Mouse (Mus musculus) stomach, embryonic 16.5 days (tissue): Measurements from ENCODE around the gene Dagla. TPM values are rescaled to one million over a fixed set of nuclear protein-coding genes. Genes with fewer than 3 reads are reported as not detected.

Source experiments
- ATAC-seq: fragments of 200-750 bp; cut with Nextera tagmentation; 2 replicates; pipeline ENCODE4 v1.8.0; 2017; ENCODE audit warnings: moderate number of reproducible peaks, moderate TSS enrichment; ENCODE audit not compliant: insufficient read depth, low FRiP score
- H3K27ac ChIP-seq: fragments of 300-500 bp; sonication (generic); 2 replicates; pipeline ENCODE4 v1.5.1; 2014; ENCODE audit warnings: low read length
- H3K27me3 ChIP-seq: fragments of 300-500 bp; sonication (generic); 2 replicates; pipeline ENCODE4 v1.6.1; 2014; ENCODE audit warnings: low read length, control low read depth, mixed read lengths; ENCODE audit not compliant: control insufficient read depth, insufficient read depth
- H3K36me3 ChIP-seq: fragments of 300-500 bp; sonication (generic); 2 replicates; pipeline ENCODE4 v1.6.1; 2014; ENCODE audit warnings: low read length; ENCODE audit not compliant: control insufficient read depth, insufficient read depth
- H3K4me1 ChIP-seq: fragments of 300-500 bp; sonication (generic); 2 replicates; pipeline ENCODE4 v1.6.1; 2014; ENCODE audit warnings: low read length, control low read depth, mixed read lengths; ENCODE audit not compliant: control insufficient read depth, insufficient read depth
- H3K4me2 ChIP-seq: fragments of 300-500 bp; sonication (generic); 2 replicates; pipeline ENCODE4 v1.6.1; 2014; ENCODE audit warnings: low read depth, low read length, mixed read lengths
- H3K4me3 ChIP-seq: fragments of 300-500 bp; sonication (generic); replicated peaks from 2 replicates; pipeline ENCODE4 v1.5.1; 2014; ENCODE audit warnings: mild to moderate bottlenecking, low read length
- H3K9ac ChIP-seq: fragments of 300-500 bp; sonication (generic); 2 replicates; pipeline ENCODE4 v1.6.1; 2014; ENCODE audit warnings: low read length
- H3K9me3 ChIP-seq: fragments of 300-500 bp; sonication (generic); replicated peaks from 2 replicates; pipeline ENCODE4 v1.6.1; 2016; ENCODE audit warnings: low read length, control low read depth; ENCODE audit not compliant: control insufficient read depth
- WGBS: fragments of 180-500 bp; shearing (Covaris S2); extraction: QIAGEN DNeasy Blood & Tissue Kit; methylation state at CpG from one replicate; pipeline ENCODE4 v1.1.7; 2014; 5-methylcytosine and 5-hydroxymethylcytosine counted together
- polyA plus RNA-seq: library from polyadenylated mRNA; unstranded; fragments of >200 nt; fragmentation: Nextera tagmentation; extraction: Ambion mirVana; gene quantifications from 2 replicates; pipeline ENCODE4 v1.2.1, GENCODE M21; 2015

The Dagla gene
- polyA plus RNA-seq, 1 experiment from 2014 or later, result 2.9 TPM

- 32% methylated on average over 4 of the region's 4 CpGs for WGBS
Observed at GRCm38 (mm10) chr19:10225767-10226166, 78.9 kb downstream of the Dagla start.

GRCm38 (mm10) chr19:10224637-10225453 is 79.8 kb downstream of the Dagla start:
- peak; percentile 70 for ATAC-seq
- peak overlapping the region; percentile 68 for H3K9ac ChIP-seq
- H3K27ac ChIP-seq, result peak overlapping the region; percentile 87
- no peaks in the 10 kb centered on the region for H3K36me3 ChIP-seq
- no peaks in the 10 kb centered on the region for H3K27me3 ChIP-seq
- H3K4me1 ChIP-seq, result peaks cover 29% of the 10 kb centered on the region
- 15% methylated on average over 26 of the region's 26 CpGs for WGBS
- peak overlapping the region; percentile 37 for H3K4me3 ChIP-seq
- H3K4me2 ChIP-seq, result peak overlapping the region; percentile 49
- no peaks in the 10 kb centered on the region for H3K9me3 ChIP-seq

More at GRCm38 (mm10) chr19:10225767-10226166, 78.9 kb downstream of the Dagla start:
- Histone ChIP-seq H3K27ac (peak overlapping the region; percentile 87), H3K9me3 (no peaks in the 10 kb centered on the region), H3K27me3 (no peaks in the 10 kb centered on the region), H3K9ac (peak overlapping the region; percentile 68; the same call in 1 of the 2 replicates), H3K36me3 (no peaks in the 10 kb centered on the region), H3K4me1 (peaks cover 30% of the 10 kb centered on the region), H3K4me3 (no peak overlapping the region), H3K4me2 (peak overlapping the region; percentile 49)
- ATAC-seq, result no peak; the same call in 1 of the 2 replicates

DNA sequence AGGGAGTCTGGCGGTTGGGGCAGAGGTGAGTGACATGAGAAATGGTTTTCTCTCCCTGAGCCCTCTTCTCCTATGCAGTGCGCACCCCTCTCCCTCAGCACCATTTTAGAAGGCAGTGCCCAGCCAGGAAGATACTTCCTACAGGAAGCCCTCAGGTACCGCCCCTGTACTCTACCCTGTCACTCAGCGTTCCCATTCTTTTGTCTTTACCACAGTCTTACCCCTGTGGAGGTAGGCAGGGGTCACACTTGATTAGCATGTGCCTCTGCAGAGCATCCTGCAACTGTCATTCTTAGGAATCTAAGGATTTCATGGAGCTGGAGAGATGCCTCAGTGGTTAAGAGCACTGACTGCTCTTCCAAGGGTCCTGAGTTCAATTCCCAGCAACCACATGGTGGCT is 81.1 kb downstream of the Dagla start:
- no peaks in the 10 kb centered on the region for H3K9me3 ChIP-seq
- no peaks in the 10 kb centered on the region for H3K27me3 ChIP-seq
- no peak overlapping the region for H3K4me3 ChIP-seq
- H3K27ac ChIP-seq, result no peak overlapping the region
- no peak for ATAC-seq
- H3K9ac ChIP-seq, result no peak overlapping the region
- peaks cover 29% of the 10 kb centered on the region for H3K4me1 ChIP-seq
- WGBS, result 77% methylated on average over 4 of the region's 4 CpGs
- no peaks in the 10 kb centered on the region for H3K36me3 ChIP-seq
- H3K4me2 ChIP-seq, result no peak overlapping the region

DNA sequence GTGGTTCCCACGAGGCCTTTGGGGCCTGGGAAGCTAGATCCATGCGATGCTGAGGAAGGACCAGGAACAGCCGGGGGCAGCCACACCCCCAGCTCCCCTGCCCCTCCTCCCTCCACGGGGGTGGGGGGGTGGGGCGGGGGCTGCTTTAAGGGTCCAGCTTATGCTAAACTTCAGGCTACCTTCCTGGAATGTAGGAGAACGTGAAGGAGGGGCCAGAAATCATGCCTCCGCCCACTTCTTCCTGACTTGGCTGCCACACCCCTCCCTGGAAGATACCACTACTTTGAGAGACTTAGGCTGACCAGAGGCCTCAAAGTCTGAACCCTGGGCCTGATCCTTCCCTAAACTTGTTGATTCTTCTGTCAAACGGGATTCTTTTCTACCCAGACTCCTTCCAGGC is 82.0 kb downstream of the Dagla start:
- no peak; the same call in 1 of the 2 replicates for ATAC-seq

DNA sequence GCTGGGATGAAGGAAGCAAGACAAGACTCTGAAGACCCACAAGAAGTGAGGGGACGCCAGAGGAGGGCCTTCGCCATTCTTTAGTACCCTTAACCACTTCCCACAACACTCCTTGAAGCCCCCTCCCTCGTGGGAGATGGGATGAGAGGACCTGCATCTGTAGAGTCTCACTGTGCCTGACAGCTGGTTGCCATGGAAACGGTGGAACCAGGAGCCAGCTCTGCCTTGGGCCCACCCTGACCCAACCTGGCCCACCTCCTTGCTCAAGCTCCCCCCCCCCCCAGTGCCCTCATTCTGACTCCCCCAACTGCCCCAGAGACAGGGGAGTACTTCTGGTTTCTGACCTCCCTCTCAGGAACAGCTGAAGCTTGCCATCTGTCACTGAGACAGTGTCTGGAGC is 83.1 kb downstream of the Dagla start:
- H3K27me3 ChIP-seq, result no peaks in the 10 kb centered on the region
- H3K4me1 ChIP-seq, result peaks cover 29% of the 10 kb centered on the region
- 39% methylated on average over 4 of the region's 4 CpGs for WGBS
- H3K36me3 ChIP-seq, result no peaks in the 10 kb centered on the region
- H3K9ac ChIP-seq, result no peak overlapping the region
- no peak overlapping the region for H3K27ac ChIP-seq
- no peak overlapping the region for H3K4me3 ChIP-seq
- no peak for ATAC-seq
- H3K4me2 ChIP-seq, result no peak overlapping the region
- H3K9me3 ChIP-seq, result no peaks in the 10 kb centered on the region

More for the DNA sequence above, 82.0 kb downstream of the Dagla start:
- Histone ChIP-seq H3K9me3 (no peaks in the 10 kb centered on the region), H3K4me1 (peaks cover 29% of the 10 kb centered on the region), H3K36me3 (no peaks in the 10 kb centered on the region), H3K4me3 (no peak overlapping the region), H3K4me2 (no peak overlapping the region), H3K9ac (peak overlapping the region; percentile 35; the same call in 1 of the 2 replicates), H3K27me3 (no peaks in the 10 kb centered on the region), H3K27ac (peak overlapping the region; percentile 27; the same call in 1 of the 2 replicates)
- WGBS, result 25% methylated on average over 8 of the region's 8 CpGs

DNA sequence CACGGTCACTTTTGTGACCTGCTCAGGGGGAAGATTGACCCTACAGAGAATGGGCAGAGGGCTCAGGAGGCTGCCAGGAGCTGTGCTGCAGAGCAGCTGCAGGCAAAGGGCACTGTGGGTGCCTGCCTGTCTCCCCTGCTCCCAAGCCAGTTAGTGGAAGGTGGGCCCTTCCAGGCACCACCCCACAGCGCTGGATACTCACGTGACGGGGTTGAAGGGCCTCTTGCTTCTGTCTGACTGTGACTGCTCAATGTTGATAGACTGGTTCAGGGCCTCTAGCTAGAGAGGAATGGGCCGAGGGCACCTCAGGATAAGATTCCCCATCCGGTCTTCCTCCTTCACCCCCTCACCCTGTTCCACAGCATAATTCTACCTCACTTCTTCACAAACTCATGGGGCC is 85.1 kb downstream of the Dagla start:
- Histone ChIP-seq H3K36me3 (no peaks in the 10 kb centered on the region), H3K27me3 (no peaks in the 10 kb centered on the region), H3K27ac (no peak overlapping the region), H3K9ac (no peak overlapping the region), H3K4me1 (peaks cover 19% of the 10 kb centered on the region), H3K4me3 (no peak overlapping the region), H3K9me3 (no peaks in the 10 kb centered on the region), H3K4me2 (no peak overlapping the region)
- 0 out of 2 replicates have a peak, but pooled peaks have one; percentile 18 for ATAC-seq
- 49% methylated on average over 6 of the region's 6 CpGs for WGBS

- no peak overlapping the region for H3K4me3 ChIP-seq
- H3K9ac ChIP-seq, result no peak overlapping the region
- H3K9me3 ChIP-seq, result no peaks in the 10 kb centered on the region
- 47% methylated on average over 3 of the region's 3 CpGs for WGBS
- no peak overlapping the region for H3K27ac ChIP-seq
- no peak for ATAC-seq
- no peaks in the 10 kb centered on the region for H3K36me3 ChIP-seq
- H3K4me1 ChIP-seq, result peaks cover 15% of the 10 kb centered on the region
- H3K27me3 ChIP-seq, result no peaks in the 10 kb centered on the region
- H3K4me2 ChIP-seq, result no peak overlapping the region
Observed at GRCm38 (mm10) chr19:10219108-10219507, 85.6 kb downstream of the Dagla start.

DNA sequence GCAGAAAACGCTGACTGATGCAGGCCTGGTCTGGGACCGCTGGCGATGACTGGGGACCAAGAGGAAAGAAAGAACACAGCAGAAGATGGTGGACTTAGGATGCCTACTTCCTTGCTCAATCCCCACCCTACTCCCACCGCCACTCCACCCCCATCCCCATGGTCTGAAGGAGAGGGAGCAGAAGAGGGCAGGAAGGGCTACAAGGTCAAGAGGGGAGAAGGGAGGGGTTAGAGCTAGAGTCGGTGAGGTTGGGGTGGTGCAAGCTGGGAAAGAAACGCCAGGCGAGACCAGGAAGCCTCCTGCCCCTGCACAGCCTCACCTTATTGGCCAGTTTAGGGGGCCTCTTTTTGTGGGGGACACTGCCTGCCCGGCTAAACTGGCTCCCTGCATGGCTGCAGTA is 88.6 kb downstream of the Dagla start:
- Histone ChIP-seq H3K4me2 (no peak overlapping the region), H3K4me3 (no peak overlapping the region), H3K9me3 (no peaks in the 10 kb centered on the region), H3K27ac (no peak overlapping the region), H3K4me1 (no peaks in the 10 kb centered on the region), H3K36me3 (no peaks in the 10 kb centered on the region), H3K27me3 (no peaks in the 10 kb centered on the region), H3K9ac (no peak overlapping the region)
- ATAC-seq, result no peak
- WGBS, result 72% methylated on average over 8 of the region's 8 CpGs

DNA sequence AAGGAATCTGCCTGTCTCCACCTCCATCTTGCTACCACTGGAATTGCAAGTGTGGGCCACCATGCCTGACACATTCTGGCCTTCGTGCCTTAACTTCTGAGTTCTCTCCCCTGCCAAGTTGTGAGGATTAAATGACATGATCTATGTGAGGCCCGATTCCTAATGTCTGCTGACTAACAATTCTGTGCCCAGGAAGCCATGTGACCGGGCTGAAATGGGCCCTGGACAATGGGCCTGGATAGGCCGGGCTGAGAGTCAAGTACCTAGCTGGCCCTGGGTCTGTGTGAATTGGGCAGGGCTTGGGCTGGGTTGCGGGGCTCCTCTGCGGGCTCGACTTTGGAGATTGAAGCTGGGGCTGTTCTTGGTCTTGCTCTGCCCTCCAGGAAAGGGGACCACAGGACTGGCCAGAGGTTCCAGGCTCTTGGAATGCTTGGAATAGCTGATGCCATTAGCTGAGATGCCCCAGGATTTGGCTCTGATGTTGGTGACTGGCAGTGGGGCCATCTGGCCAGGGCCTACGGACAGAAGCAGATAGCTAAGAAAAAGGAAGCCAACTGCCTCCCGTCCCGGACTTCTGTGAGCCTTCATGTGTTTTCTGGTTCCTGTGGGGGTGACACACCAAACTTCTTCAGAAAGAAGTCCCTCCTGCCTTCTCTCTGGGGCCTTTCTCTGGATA is 90.7 kb downstream of the Dagla start:
- no peak overlapping the region for H3K4me3 ChIP-seq
- no peaks in the 10 kb centered on the region for H3K27me3 ChIP-seq
- H3K27ac ChIP-seq, result no peak overlapping the region
- H3K36me3 ChIP-seq, result peaks cover 8% of the 10 kb centered on the region; the same call in 1 of the 2 replicates
- no peaks in the 10 kb centered on the region for H3K4me1 ChIP-seq
- ATAC-seq, result no peak
- H3K9ac ChIP-seq, result no peak overlapping the region
- no peaks in the 10 kb centered on the region for H3K9me3 ChIP-seq
- 88% methylated on average over 10 of the region's 10 CpGs for WGBS
- H3K4me2 ChIP-seq, result no peak overlapping the region
